Mouse (Mus musculus): ENCODE measurements at regions not wholly inside any gene's neighbourhood (a gene's known extent, or its start where the extent isn't known, plus 50 kb on each side); places are given as distances from the start of the nearest gene placed in this dataset.

DNA sequence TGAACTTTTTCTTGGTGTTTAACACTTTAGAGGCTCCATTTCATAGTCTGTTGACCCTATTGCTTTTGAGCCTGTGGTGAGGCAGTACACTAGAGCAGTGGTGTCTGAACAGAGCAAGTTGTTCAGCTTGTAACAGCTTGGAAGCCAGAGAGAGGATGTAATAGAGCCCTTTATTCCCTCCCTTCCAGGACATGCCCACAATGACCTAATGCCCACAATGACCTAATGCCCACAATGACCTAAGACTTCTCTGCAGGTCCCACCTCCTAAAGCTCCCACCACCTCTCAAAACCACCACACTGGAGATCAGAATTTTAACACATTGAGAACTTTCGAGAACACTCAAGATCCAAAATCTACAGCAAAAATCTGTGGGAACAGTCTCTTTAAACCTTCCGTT, 115.6 kb downstream of the S1pr1 start:
- no peak for DNase-seq (ENCODE audit: low spot score in 2 of 2)

- peak; percentile 42 to 53 for DNase-seq (ENCODE audit: low spot score in 2 of 2)
Measured at GRCm38 (mm10) chr3:115596523-115596922, 118.3 kb downstream of the S1pr1 start.

GRCm38 (mm10) chr3:115590716-115591115, 124.2 kb downstream of the S1pr1 start:
- no peak for DNase-seq (ENCODE audit: low spot score in 2 of 2)

GRCm38 (mm10) chr3:115588585-115588984, 126.3 kb downstream of the S1pr1 start:
- DNase-seq (ENCODE audit: low spot score in 2 of 2), result no peak

DNA sequence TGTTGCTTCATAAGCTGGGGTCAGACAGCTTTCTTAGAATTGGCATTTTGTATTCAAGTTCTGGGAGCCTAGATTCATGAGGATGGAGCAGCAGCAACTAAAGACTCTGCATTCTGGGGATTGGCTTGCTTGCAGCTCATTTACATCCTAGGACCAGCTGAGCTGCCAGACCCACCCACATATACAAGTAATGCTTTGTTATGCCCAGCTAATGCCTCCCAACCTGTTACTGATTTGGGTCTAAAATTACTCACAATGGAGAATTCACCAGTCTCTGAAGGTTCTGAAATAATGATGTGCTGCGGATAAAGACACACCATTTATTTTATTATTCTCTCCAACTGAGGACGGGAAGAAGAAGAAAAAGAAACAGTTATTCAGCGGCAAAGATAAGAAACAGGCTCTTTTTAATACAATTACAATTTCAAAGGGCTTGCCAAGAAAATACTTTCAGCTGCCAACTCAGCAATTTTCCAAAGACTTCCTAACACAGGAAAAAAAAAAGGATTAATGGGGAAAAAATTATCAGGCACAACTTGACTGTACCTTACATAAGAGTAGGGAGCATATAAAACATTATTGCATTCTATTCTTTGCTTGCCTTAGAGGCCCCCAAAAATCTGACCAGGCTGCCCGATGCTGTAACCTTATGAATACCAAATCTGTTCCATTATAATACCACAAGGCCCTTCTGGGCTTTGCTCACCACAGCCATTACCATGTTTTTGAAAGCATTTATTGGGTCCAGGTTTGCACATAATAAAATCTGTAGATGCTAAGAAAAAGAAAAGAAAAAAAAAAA, 134.5 kb downstream of the S1pr1 start:
- DNase-seq (ENCODE audit: low spot score in 2 of 2), result no peak

DNA sequence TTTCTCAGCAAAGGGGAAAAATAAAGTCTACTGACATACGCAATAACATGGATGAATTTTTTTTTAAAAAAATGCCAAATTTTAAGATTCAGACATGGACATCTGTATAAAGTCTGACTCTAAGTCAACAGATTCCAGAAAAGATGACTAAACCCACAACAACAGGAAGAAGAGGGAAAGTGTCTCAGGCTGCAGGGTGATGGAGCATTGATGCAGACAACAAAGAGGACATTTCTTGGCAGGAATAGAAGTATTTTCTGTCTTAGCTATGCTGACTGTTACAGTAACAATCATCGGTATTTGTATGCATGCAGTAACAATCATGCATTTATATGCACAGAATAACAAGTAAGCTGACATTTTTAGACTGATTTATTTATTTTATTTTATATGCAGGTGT, 139.5 kb downstream of the S1pr1 start:
- no peak for DNase-seq (ENCODE audit: low spot score in 2 of 2)

DNA sequence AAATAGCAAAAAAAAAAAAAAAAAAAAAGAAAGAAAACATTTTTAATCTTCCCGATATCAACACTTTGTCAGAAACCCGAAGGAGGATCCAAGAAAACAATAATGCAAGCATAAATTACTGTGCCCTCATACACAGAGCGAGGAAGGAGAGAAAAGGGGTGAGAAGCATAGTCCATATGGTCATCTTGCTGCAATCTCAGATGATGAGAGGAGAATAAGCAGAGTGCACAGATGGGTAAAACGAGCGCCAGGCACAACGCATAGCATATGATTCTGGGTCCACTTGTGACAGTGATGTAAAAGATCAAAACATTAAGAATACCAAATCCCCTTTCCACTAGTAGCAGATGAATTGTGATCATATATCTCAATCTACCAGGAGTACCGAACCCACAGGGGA, 152.1 kb downstream of the S1pr1 start:
- no peak for DNase-seq (ENCODE audit: low spot score in 2 of 2)

DNA sequence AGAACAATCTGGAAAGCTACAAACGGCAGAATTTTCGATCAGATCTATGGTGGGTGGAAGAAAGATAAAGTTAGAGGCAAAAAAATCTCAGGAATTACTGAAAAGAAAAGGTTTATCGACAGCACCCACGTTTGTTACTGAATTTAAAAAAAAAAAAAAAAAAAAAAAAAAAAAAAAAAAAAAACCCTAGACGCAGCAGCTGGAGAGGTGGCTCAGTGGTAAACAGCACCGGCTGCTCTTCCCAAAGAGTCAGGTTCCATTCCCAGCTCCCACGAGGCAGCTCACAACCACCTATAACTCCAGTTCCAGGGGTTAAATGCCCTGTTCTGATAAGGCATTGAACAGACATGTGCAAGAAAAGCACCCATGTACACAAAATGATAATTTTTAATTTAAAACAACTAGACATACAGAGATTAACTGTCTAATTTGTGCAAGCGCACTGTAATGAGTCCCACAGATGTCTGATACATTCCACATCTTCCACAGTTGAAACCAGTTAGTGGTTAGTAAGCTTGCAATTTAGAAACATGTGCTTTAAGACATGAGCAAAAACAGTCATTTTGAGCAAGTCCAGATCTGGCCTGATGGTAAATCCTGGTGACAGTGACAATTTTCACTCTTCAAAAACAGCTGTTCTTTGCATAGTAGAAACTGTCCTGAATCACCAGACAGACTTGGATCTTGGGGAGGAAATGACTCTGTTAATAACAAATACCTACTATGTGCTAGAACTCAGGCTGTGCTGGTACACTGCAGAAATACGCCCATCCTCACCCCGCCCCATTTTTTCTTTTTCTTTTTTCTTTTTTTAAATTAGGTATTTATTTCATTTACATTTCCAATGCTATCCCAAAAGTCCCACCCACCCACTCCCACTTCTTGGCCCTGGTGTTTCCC, 159.8 kb downstream of the S1pr1 start:
- DNase-seq (ENCODE audit: low spot score in 2 of 2), result no peak

GRCm38 (mm10) chr3:115553848-115554515, 160.9 kb downstream of the S1pr1 start:
- DNase-seq (ENCODE audit: low spot score in 2 of 2), result no peak

GRCm38 (mm10) chr3:115541789-115542188, 173.1 kb downstream of the S1pr1 start:
- DNase-seq (ENCODE audit: low spot score in 2 of 2), result no peak

- DNase-seq (ENCODE audit: low spot score in 2 of 2), result no peak
Measured at GRCm38 (mm10) chr3:115538355-115538754, 176.5 kb downstream of the S1pr1 start.

DNA sequence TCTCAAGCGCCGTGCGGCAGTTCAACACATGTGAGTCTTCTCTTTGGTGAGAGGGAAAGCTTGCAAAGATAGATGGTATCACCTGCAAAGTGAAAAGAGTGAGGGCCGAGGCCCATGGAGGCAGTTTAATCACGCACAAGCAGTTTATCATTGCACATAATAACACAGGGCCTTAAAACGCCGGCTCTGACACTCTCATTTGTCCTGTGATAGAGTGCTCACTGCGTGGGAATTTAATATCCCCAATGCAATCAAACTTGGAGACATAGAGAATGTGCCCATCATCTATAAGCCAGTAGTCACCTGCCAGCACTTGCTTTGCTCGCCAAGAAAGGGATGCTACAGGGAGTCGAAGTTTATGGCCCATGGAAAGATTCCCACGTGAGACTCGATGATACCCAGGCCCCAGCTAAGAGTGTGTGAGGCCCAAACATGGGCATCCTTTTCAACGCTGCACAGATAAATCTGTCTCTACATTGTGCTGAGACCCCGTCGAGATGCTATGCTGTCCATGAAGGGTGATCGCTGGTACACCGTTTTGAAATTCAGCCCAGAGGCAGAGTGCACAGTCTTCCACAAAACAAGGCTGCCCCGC, 182.6 kb downstream of the S1pr1 start:
- no peak for DNase-seq (ENCODE audit: low spot score in 2 of 2)

DNA sequence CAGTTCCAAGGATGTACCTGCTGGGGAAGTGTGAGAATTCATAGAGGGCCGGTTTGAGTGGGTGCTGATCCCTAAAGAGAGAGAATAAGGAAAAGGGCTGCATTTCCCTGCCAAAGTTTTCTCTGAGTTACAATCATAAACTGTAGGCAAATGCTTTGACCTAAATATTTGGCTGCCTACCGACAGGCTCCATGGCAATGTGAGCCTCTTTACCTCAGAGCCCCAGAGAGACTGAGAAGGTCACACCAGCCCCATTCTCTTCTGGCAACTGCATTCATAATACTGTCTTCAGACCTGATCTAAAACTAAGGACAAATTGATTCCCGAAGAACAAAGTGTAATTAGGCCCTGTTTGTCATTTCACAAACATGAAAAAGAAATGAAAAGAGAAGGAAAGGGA, 184.4 kb downstream of the S1pr1 start:
- no peak for DNase-seq (ENCODE audit: low spot score in 2 of 2)

- DNase-seq (ENCODE audit: low spot score in 2 of 2), result no peak
Measured at GRCm38 (mm10) chr3:115529918-115530317, 185.0 kb downstream of the S1pr1 start.

DNA sequence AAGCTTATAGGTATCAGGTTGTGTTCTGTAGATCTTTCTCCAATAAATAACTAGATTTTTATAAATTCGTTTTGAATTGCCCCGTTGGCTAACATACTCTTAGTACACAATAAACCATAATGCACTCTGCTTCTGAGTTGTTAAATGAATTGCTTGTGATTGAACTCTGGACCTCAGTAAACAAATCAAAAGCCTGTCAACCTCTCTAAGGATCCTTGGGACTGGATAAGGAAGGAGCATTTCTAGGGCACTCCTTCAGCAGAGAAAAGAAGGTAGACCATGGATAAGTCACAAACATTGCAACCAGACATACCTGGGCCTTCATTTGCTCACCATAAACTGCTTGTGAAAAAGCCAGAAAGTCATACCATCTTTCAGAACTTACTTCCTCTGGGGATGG, 191.4 kb downstream of the S1pr1 start:
- DNase-seq (ENCODE audit: low spot score in 2 of 2), result no peak

DNA sequence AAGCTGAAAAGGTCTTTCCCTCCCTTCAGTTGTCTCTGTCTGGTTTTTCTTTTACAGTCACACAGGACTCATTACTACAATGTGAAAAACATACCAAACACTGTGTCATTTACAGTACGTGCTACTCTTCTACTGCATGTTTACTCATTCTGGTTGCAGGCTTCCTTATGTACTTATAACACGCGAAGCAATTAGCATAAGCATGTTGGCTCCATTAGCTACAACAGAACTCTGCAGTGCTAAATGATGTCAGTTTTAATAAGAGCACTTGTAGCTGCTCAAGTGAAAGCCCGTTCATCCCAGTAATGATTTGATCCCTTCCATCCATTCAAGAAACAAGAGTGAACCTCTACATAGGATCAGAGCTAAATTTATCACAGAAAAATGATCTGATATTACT, 199.2 kb downstream of the S1pr1 start:
- DNase-seq (ENCODE audit: low spot score in 2 of 2), result no peak

DNA sequence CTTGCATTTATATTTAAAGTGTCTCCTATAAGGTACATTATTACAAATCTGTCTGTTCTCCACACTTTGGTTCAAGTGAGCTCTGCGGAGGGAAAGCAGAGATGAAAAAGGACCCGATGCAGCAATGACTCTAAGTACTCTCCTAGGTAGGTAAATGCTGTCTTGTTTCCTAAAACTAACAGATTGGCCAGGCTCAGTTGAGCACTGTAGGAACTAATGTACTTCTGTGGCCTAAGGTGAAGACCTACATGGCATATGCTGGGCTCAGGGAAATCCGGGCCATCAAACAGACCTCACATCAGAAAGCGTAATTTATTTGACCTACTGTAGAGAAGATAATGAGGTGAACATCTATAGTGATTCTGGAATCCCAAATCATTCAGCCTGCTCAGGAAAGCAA, 205.2 kb downstream of the S1pr1 start:
- DNase-seq (ENCODE audit: low spot score in 2 of 2), result no peak

- DNase-seq (ENCODE audit: low spot score in 2 of 2), result no peak
Measured at GRCm38 (mm10) chr3:115497420-115497819, 217.5 kb downstream of the S1pr1 start.

GRCm38 (mm10) chr3:115496110-115496509, 218.8 kb downstream of the S1pr1 start:
- no peak for DNase-seq (ENCODE audit: low spot score in 2 of 2)

DNA sequence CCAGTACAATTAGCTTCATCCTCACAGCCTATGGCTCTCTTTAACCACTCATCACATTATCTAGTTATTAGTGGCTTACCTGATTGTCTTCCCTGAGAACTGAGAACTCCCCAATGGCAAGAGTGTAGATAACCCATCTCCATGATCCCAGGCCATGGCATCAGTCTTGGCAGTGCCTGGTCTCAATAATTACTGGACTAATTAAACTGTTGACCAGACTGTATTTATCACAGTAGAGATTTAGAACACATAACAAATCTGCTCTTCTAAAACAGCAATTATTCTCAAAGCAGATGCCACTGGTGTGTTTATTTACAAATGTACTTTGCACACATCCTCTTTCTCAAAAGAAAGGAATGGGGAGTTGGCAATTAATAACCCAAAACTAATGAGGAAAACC, 219.2 kb downstream of the S1pr1 start:
- no peak for DNase-seq (ENCODE audit: low spot score in 2 of 2)

DNA sequence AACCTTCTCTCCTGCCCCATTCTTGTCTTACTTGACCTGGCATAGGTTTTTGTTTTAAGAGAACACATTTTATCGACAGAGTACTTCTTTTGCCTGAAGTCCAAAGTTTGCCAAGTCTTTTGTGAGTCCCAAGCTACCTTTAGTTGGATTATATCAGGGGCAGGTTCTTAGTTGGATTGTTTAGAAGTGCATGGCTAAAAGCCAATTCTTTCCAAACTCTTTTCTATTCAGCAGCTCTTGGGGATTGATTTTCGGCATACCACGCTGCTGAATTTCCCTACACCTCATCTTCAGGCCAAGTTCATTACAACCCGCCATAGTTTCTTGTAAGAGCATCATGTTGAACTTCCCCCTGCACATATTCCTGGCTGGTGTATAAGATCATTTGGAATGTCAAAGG, 245.9 kb downstream of the S1pr1 start:
- DNase-seq (ENCODE audit: low spot score in 2 of 2), result no peak

DNA sequence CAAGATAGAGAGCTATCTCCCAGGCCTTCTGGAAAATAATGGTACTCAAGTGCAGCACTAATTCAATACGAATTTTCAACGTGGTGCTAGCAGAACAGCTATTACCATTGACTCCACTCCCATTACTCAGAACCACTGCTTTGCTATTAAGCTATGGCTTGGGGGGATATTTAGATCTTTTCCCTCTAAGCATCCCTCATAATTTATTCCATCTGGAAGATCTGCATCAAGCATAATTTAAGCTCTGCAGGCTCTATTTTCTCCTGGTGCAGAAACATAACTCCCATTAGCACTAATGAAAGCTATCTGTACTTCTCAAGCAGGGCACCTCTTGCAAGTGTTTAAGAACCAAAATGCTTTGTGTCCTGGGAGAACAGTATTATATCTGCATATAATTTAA, 247.0 kb downstream of the S1pr1 start:
- no peak for DNase-seq (ENCODE audit: low spot score in 2 of 2)

Measured in urinary bladder, postnatal 36 days (tissue).